Mouse (Mus musculus): ENCODE measurements around the gene Ptges2.

Ptges2 gene

GRCm38 (mm10) chr2:32376963-32377362, 18.7 kb upstream of the Ptges2 start:
- DNase-seq, result no peak

- DNase-seq, result no peak
These were observed 15.6 kb upstream of the Ptges2 start for GRCm38 (mm10) chr2:32380001-32380500.

GRCm38 (mm10) chr2:32381141-32381774, 14.4 kb upstream of the Ptges2 start:
- peak; percentile 78 for DNase-seq

- DNase-seq, result peak; percentile 98
These were observed 13.9 kb upstream of the Ptges2 start, which contains the start of gene 1110008P14Rik for GRCm38 (mm10) chr2:32381775-32382223. 1110008P14Rik (minus strand) TSS chr2:32381938.

GRCm38 (mm10) chr2:32382689-32383088, 13.0 kb upstream of the Ptges2 start:
- no peak for DNase-seq

GRCm38 (mm10) chr2:32387706-32388490, 7.8 kb upstream of the Ptges2 start, which contains the start of gene Lcn2:
Lcn2 (minus strand) TSS chr2:32388252.
- DNase-seq, result no peak

- DNase-seq, result no peak
These were observed 6.5 kb upstream of the Ptges2 start for GRCm38 (mm10) chr2:32389157-32389556.

- no peak for DNase-seq
These were observed 4.8 kb upstream of the Ptges2 start for GRCm38 (mm10) chr2:32390871-32391270.

- no peak for DNase-seq
These were observed 3.6 kb upstream of the Ptges2 start for GRCm38 (mm10) chr2:32392063-32392462.

GRCm38 (mm10) chr2:32394973-32395372, 723 bp upstream of the Ptges2 start:
- peak; percentile 75 for DNase-seq

GRCm38 (mm10) chr2:32395946-32396621, 388 bp downstream of the Ptges2 start:
- peak; percentile 75 for DNase-seq

- DNase-seq, result peak; percentile 35
These were observed 999 bp downstream of the Ptges2 start for GRCm38 (mm10) chr2:32396695-32397094.

- DNase-seq, result peak; percentile 94
These were observed 9.0 kb downstream of the Ptges2 start for GRCm38 (mm10) chr2:32404663-32405062.

- no peak for DNase-seq
These were observed 11.6 kb downstream of the Ptges2 start for GRCm38 (mm10) chr2:32407144-32407824.

GRCm38 (mm10) chr2:32408429-32409424, 13.0 kb downstream of the Ptges2 start:
- DNase-seq, result no peak

GRCm38 (mm10) chr2:32411407-32411806, 15.7 kb downstream of the Ptges2 start:
- DNase-seq, result no peak

GRCm38 (mm10) chr2:32412742-32413531, 17.2 kb downstream of the Ptges2 start:
- DNase-seq, result no peak

- DNase-seq, result no peak
These were observed 18.2 kb downstream of the Ptges2 start for GRCm38 (mm10) chr2:32413936-32414335.

- no peak for DNase-seq
These were observed 20.1 kb downstream of the Ptges2 start for GRCm38 (mm10) chr2:32415801-32416200.

- DNase-seq, result no peak
These were observed 20.9 kb downstream of the Ptges2 start for GRCm38 (mm10) chr2:32416556-32416955.

- no peak for DNase-seq
These were observed 21.8 kb downstream of the Ptges2 start for GRCm38 (mm10) chr2:32417486-32417885.

Measured in thymus, postnatal 14 days (tissue).